Mouse (Mus musculus) intestine, postnatal 0 days (tissue): Measurements from ENCODE around the gene Gabrb2. TPM values are rescaled to one million over a fixed set of nuclear protein-coding genes. Genes with fewer than 3 reads are reported as not detected.
A peak's percentile ranks its signal among the peaks of the same experiment; 100 is the strongest.

Experiments used
- ATAC-seq: fragments of 200-750 bp; cut with Nextera tagmentation; 2 replicates; pipeline ENCODE4 v1.8.0; 2017; ENCODE audit warnings: mild to moderate bottlenecking, moderate TSS enrichment, moderate library complexity
- H3K27ac ChIP-seq: fragments of 300-500 bp; sonication (generic); 2 replicates; pipeline ENCODE4 v1.5.1; 2014; ENCODE audit warnings: mild to moderate bottlenecking, low read depth, low read length, moderate library complexity
- H3K27me3 ChIP-seq: fragments of 300-500 bp; sonication (generic); replicated peaks from 2 replicates; pipeline ENCODE4 v1.6.1; 2014; ENCODE audit warnings: low read length, mixed read lengths; ENCODE audit not compliant: control insufficient read depth, insufficient read depth
- H3K36me3 ChIP-seq: fragments of 300-500 bp; sonication (generic); 2 replicates; pipeline ENCODE4 v1.6.1; 2014; ENCODE audit warnings: mild to moderate bottlenecking, moderate library complexity; ENCODE audit not compliant: control insufficient read depth, insufficient read depth
- H3K4me1 ChIP-seq: fragments of 300-500 bp; sonication (generic); replicated peaks from 2 replicates; pipeline ENCODE4 v1.6.1; 2014; ENCODE audit warnings: antibody characterized with exemption, low read length, mixed read lengths; ENCODE audit not compliant: control insufficient read depth, insufficient read depth
- H3K4me2 ChIP-seq: fragments of 300-500 bp; sonication (generic); replicated peaks from 2 replicates; pipeline ENCODE4 v1.6.1; 2014; ENCODE audit warnings: low read depth, mild to moderate bottlenecking, moderate library complexity
- H3K4me3 ChIP-seq: fragments of 300-500 bp; sonication (generic); 2 replicates; pipeline ENCODE4 v1.5.1; 2014; ENCODE audit warnings: low read depth, low read length
- H3K9ac ChIP-seq: fragments of 300-500 bp; sonication (generic); 2 replicates; pipeline ENCODE4 v1.6.1; 2014; ENCODE audit warnings: mild to moderate bottlenecking, low read depth, low read length
- H3K9me3 ChIP-seq: fragments of 300-500 bp; sonication (generic); 2 replicates; pipeline ENCODE4 v1.6.1; 2016; ENCODE audit warnings: mixed run types; ENCODE audit not compliant: control insufficient read depth
- CTCF ChIP-seq: sonication (generic); IDR thresholded peaks from 2 replicates; pipeline ENCODE4 v1.5.1; 2016; ENCODE audit warnings: low read depth, mild to moderate bottlenecking, control low read depth, antibody characterized with exemption, moderate library complexity
- WGBS: fragments of 180-500 bp; shearing (Covaris S2); extraction: QIAGEN DNeasy Blood & Tissue Kit; methylation state at CpG from one replicate; pipeline ENCODE4 v1.1.7; 2014; 5-methylcytosine and 5-hydroxymethylcytosine counted together
- polyA plus RNA-seq: library from polyadenylated mRNA; unstranded; fragments of >200 nt; fragmentation: Nextera tagmentation; extraction: Ambion mirVana; gene quantifications from 2 replicates; pipeline ENCODE4 v1.2.1, GENCODE M21; 2015

Gene Gabrb2
- polyA plus RNA-seq, 1 experiment from 2014 or later = 0.29 TPM

- peak overlapping the region; percentile 77 for H3K4me2 ChIP-seq
- no peaks in the 10 kb centered on the region for H3K36me3 ChIP-seq
- H3K4me1 ChIP-seq = no peaks in the 10 kb centered on the region
- no peak overlapping the region for H3K9ac ChIP-seq
- H3K27ac ChIP-seq = no peak overlapping the region
- WGBS = 2% methylated on average over 21 of the region's 21 CpGs
- ATAC-seq = no peak
- peak overlapping the region; percentile 45 for H3K4me3 ChIP-seq
- H3K27me3 ChIP-seq = 0 out of 2 replicates have a peak, but pooled peaks cover 3% of the 10 kb centered on the region
- H3K9me3 ChIP-seq = no peaks in the 10 kb centered on the region
- no peak for TF ChIP-seq CTCF
Observed at GRCm38 (mm10) chr11:42420634-42421470, 1.3 kb downstream of the Gabrb2 start.

- TF ChIP-seq CTCF = peak; percentile 72
- H3K36me3 ChIP-seq = no peaks in the 10 kb centered on the region
- H3K4me1 ChIP-seq = no peaks in the 10 kb centered on the region
- ATAC-seq = no peak
- H3K9ac ChIP-seq = no peak overlapping the region
- H3K9me3 ChIP-seq = no peaks in the 10 kb centered on the region
- no peak overlapping the region for H3K4me2 ChIP-seq
- H3K27ac ChIP-seq = no peak overlapping the region
- 0% methylated on average over 3 of the region's 3 CpGs for WGBS
- no peak overlapping the region for H3K4me3 ChIP-seq
- H3K27me3 ChIP-seq = 0 out of 2 replicates have a peak, but pooled peaks cover 3% of the 10 kb centered on the region
Observed at GRCm38 (mm10) chr11:42423231-42423630, 3.7 kb downstream of the Gabrb2 start.

- no peak overlapping the region for H3K27ac ChIP-seq
- H3K9me3 ChIP-seq = no peaks in the 10 kb centered on the region
- no peaks in the 10 kb centered on the region for H3K4me1 ChIP-seq
- no peaks in the 10 kb centered on the region for H3K36me3 ChIP-seq
- no peaks in the 10 kb centered on the region for H3K27me3 ChIP-seq
- no peak for TF ChIP-seq CTCF
- H3K4me3 ChIP-seq = no peak overlapping the region
- H3K4me2 ChIP-seq = no peak overlapping the region
- no peak overlapping the region for H3K9ac ChIP-seq
- no peak for ATAC-seq
Observed at GRCm38 (mm10) chr11:42431495-42431894, 11.9 kb downstream of the Gabrb2 start.

GRCm38 (mm10) chr11:42438978-42439377 is 19.4 kb downstream of the Gabrb2 start:
- Histone ChIP-seq H3K36me3 (no peaks in the 10 kb centered on the region), H3K27me3 (no peaks in the 10 kb centered on the region), H3K27ac (no peak overlapping the region), H3K4me2 (no peak overlapping the region), H3K9ac (no peak overlapping the region), H3K9me3 (no peaks in the 10 kb centered on the region), H3K4me3 (no peak overlapping the region), H3K4me1 (no peaks in the 10 kb centered on the region)
- TF ChIP-seq CTCF = no peak
- 71% methylated on average over 2 of the region's 2 CpGs for WGBS
- ATAC-seq = no peak

GRCm38 (mm10) chr11:42443641-42444040 is 24.1 kb downstream of the Gabrb2 start:
- no peak for TF ChIP-seq CTCF
- H3K4me1 ChIP-seq = no peaks in the 10 kb centered on the region
- H3K36me3 ChIP-seq = no peaks in the 10 kb centered on the region

GRCm38 (mm10) chr11:42448929-42449328 is 29.4 kb downstream of the Gabrb2 start:
- Histone ChIP-seq H3K27ac (no peak overlapping the region), H3K27me3 (no peaks in the 10 kb centered on the region), H3K4me3 (no peak overlapping the region), H3K4me1 (no peaks in the 10 kb centered on the region), H3K9me3 (no peaks in the 10 kb centered on the region), H3K9ac (no peak overlapping the region), H3K36me3 (no peaks in the 10 kb centered on the region), H3K4me2 (no peak overlapping the region)
- TF ChIP-seq CTCF = no peak
- ATAC-seq = no peak
- 75% methylated on average over 4 of the region's 4 CpGs for WGBS

More at GRCm38 (mm10) chr11:42443641-42444040, 24.1 kb downstream of the Gabrb2 start:
- Histone ChIP-seq H3K9me3 (no peaks in the 10 kb centered on the region), H3K4me3 (no peak overlapping the region), H3K27me3 (no peaks in the 10 kb centered on the region), H3K4me2 (no peak overlapping the region), H3K9ac (no peak overlapping the region), H3K27ac (no peak overlapping the region)
- no peak for ATAC-seq
